Mouse (Mus musculus): ENCODE measurements around the gene Dcaf5. TPM values are rescaled to one million over a fixed set of nuclear protein-coding genes. Genes with fewer than 3 reads are reported as not detected.

The Dcaf5 gene
- total RNA-seq, 2 experiments from 2014 or later = 11.9 to 14.2 TPM

- no peak for ATAC-seq (replicated peaks; ENCODE audit: poor library complexity, severe bottlenecking)
Measured at GRCm38 (mm10) chr12:80290964-80291363, 145.4 kb downstream of the Dcaf5 start.

GRCm38 (mm10) chr12:80290483-80290882 lies 145.9 kb downstream of the Dcaf5 start:
- no peak for ATAC-seq (replicated peaks; ENCODE audit: poor library complexity, severe bottlenecking)

- ATAC-seq (replicated peaks; ENCODE audit: poor library complexity, severe bottlenecking) = peak; percentile 58
Measured at GRCm38 (mm10) chr12:80289722-80290121, 146.7 kb downstream of the Dcaf5 start.

GRCm38 (mm10) chr12:80285890-80286289 lies 150.5 kb downstream of the Dcaf5 start:
- no peak; the same call in 1 of the 2 replicates for ATAC-seq (replicated peaks; ENCODE audit: poor library complexity, severe bottlenecking)

Other genes starting within 250 kb of the Dcaf5 start
- gene Actn1, start 176.2 kb downstream of the Dcaf5 start, total RNA-seq (2014; fragmentation: Nextera tagmentation) = 14.7 and 18.2 TPM in 2 replicates
- 10.1 and 13.9 TPM in 2 replicates for gene Actn1, start 176.2 kb downstream of the Dcaf5 start, total RNA-seq (2017)
- 13.8 and 20.0 TPM in 2 replicates for gene Exd2, start 26.5 kb upstream of the Dcaf5 start, total RNA-seq (2014; fragmentation: Nextera tagmentation)
- gene Exd2, start 26.5 kb upstream of the Dcaf5 start, total RNA-seq (2017) = 9.9 and 11.2 TPM in 2 replicates
- gene Galnt16, start 81.7 kb upstream of the Dcaf5 start, total RNA-seq (2014; fragmentation: Nextera tagmentation) = not detected in 2 replicates
- not detected in 2 replicates for gene Galnt16, start 81.7 kb upstream of the Dcaf5 start, total RNA-seq (2017)
- gene Slc39a9, start 207.3 kb upstream of the Dcaf5 start, total RNA-seq (2014; fragmentation: Nextera tagmentation) = 31.3 and 33.5 TPM in 2 replicates
- gene Slc39a9, start 207.3 kb upstream of the Dcaf5 start, total RNA-seq (2017) = 11.5 and 13.5 TPM in 2 replicates
- 129 and 164 TPM in 2 replicates for gene Erh, start 207.7 kb upstream of the Dcaf5 start, total RNA-seq (2014; fragmentation: Nextera tagmentation)
- gene Erh, start 207.7 kb upstream of the Dcaf5 start, total RNA-seq (2017) = 75.6 and 95.5 TPM in 2 replicates